Mouse (Mus musculus): Measurements from ENCODE around the gene Ldhal6b. TPM values are rescaled to one million over a fixed set of nuclear protein-coding genes. Genes with fewer than 3 reads are reported as not detected.
A peak's percentile ranks its signal among the peaks of the same experiment; 100 is the strongest.

Ldhal6b gene
- polyA plus RNA-seq, 1 experiment from 2014 or later, result not detected

- ATAC-seq, result no peak
- DNase-seq (ENCODE audit: low spot score), result no peak
- Histone ChIP-seq H3K27ac (ENCODE audit: low read depth, low read length) (no peak overlapping the region), H3K27me3 (replicated peaks; ENCODE audit: control insufficient read depth, insufficient read depth, low read length) (no peaks in the 10 kb centered on the region), H3K4me2 (ENCODE audit: low read length) (no peak overlapping the region), H3K4me3 (ENCODE audit: low read depth, low read length) (no peak overlapping the region), H3K9ac (ENCODE audit: low read length) (no peak overlapping the region), H3K9me3 (replicated peaks; ENCODE audit: control insufficient read depth, low read length) (no peaks in the 10 kb centered on the region), H3K4me1 (ENCODE audit: control insufficient read depth, insufficient read depth, low read length) (peaks cover 2% of the 10 kb centered on the region; the same call in 1 of the 2 replicates), H3K36me3 (ENCODE audit: control insufficient read depth, insufficient read depth, low read length) (no peaks in the 10 kb centered on the region)
- 47% methylated on average over 3 of the region's 3 CpGs for WGBS
Observed at GRCm38 (mm10) chr17:5388351-5388750, 30.2 kb downstream of the Ldhal6b start.

DNA sequence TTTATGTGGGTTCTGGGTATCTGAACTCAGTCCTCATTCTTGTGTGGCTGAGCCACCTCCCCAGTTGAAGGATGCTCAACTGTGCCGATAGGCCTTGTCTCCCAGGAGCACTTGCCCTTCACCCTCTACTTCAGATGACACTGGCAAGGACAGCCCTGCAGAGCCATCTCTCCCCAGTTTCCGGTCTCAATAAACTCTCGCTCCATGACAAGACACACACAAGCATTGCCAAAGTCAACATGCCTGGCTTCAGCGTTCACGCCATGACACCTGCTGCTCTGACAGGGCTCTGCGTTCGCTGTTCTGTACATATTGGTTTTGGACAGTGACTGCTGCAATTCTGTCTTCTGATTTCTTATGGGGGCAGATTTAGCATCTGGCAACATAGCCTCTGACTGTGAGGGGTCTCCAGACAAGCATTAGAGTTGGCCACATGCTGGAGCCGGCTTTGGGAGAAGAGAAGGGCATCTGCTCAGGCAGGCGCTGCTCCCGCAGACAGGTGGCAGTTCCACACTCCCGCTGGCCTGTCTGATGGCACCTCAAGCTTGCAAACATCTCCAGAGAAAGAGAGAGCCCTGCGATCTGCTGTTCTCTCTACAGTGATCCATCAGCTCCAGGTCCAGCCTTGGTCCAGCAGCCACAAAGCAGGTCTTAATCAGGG lies 31.6 kb downstream of the Ldhal6b start:
- DNase-seq (ENCODE audit: low spot score), result no peak
- H3K9ac ChIP-seq (ENCODE audit: low read length), result no peak overlapping the region
- WGBS, result 92% methylated on average over 12 of the region's 12 CpGs
- H3K36me3 ChIP-seq (ENCODE audit: control insufficient read depth, insufficient read depth, low read length), result no peaks in the 10 kb centered on the region
- H3K4me3 ChIP-seq (ENCODE audit: low read depth, low read length), result no peak overlapping the region
- ATAC-seq, result no peak
- no peaks in the 10 kb centered on the region for H3K9me3 ChIP-seq (replicated peaks; ENCODE audit: control insufficient read depth, low read length)
- H3K4me2 ChIP-seq (ENCODE audit: low read length), result no peak overlapping the region
- no peaks in the 10 kb centered on the region for H3K27me3 ChIP-seq (replicated peaks; ENCODE audit: control insufficient read depth, insufficient read depth, low read length)
- no peak overlapping the region for H3K27ac ChIP-seq (ENCODE audit: low read depth, low read length)
- H3K4me1 ChIP-seq (ENCODE audit: control insufficient read depth, insufficient read depth, low read length), result peaks cover 2% of the 10 kb centered on the region; the same call in 1 of the 2 replicates

DNA sequence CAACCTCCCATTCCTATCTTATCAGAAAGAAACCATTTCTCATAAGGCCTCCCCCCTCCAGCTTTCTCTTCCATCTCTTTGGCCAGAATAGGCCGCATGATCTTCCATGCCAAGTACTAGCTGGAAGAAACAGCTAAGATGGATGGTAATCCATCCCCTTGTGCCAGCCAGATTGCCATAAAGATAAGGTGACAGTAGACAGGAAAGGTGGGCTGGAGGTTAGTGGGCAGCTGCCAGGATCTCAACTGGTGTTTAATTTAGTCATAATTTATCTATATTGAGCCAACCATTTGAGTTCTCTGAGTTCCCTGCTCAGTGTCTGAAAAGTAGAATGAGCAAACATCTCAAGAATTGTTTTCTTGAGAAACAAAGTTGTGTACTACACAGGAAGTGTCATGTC lies 32.9 kb downstream of the Ldhal6b start:
- no peaks in the 10 kb centered on the region for H3K9me3 ChIP-seq (replicated peaks; ENCODE audit: control insufficient read depth, low read length)
- H3K27me3 ChIP-seq (replicated peaks; ENCODE audit: control insufficient read depth, insufficient read depth, low read length), result no peaks in the 10 kb centered on the region
- DNase-seq (ENCODE audit: low spot score), result no peak
- WGBS, result 100% methylated on average over 1 of the region's 1 CpGs
- 0 out of 2 replicates have a peak, but pooled peaks cover 2% of the 10 kb centered on the region for H3K4me1 ChIP-seq (ENCODE audit: control insufficient read depth, insufficient read depth, low read length)
- no peak overlapping the region for H3K4me3 ChIP-seq (ENCODE audit: low read depth, low read length)
- H3K27ac ChIP-seq (ENCODE audit: low read depth, low read length), result no peak overlapping the region
- no peak for ATAC-seq
- no peak overlapping the region for H3K9ac ChIP-seq (ENCODE audit: low read length)
- no peak overlapping the region for H3K4me2 ChIP-seq (ENCODE audit: low read length)
- no peaks in the 10 kb centered on the region for H3K36me3 ChIP-seq (ENCODE audit: control insufficient read depth, insufficient read depth, low read length)

- Histone ChIP-seq H3K4me1 (ENCODE audit: control insufficient read depth, insufficient read depth, low read length) (peaks cover 10% of the 10 kb centered on the region; the same call in 1 of the 2 replicates), H3K9me3 (replicated peaks; ENCODE audit: control insufficient read depth, low read length) (no peaks in the 10 kb centered on the region), H3K4me3 (ENCODE audit: low read depth, low read length) (no peak overlapping the region), H3K27me3 (replicated peaks; ENCODE audit: control insufficient read depth, insufficient read depth, low read length) (no peaks in the 10 kb centered on the region), H3K36me3 (ENCODE audit: control insufficient read depth, insufficient read depth, low read length) (no peaks in the 10 kb centered on the region), H3K27ac (ENCODE audit: low read depth, low read length) (no peak overlapping the region), H3K4me2 (ENCODE audit: low read length) (peak overlapping the region; percentile 9; the same call in 1 of the 2 replicates), H3K9ac (ENCODE audit: low read length) (no peak overlapping the region)
- DNase-seq (ENCODE audit: low spot score) (no peak), ATAC-seq (peak; percentile 34; the same call in 1 of the 2 replicates)
- WGBS, result 33% methylated on average over 7 of the region's 7 CpGs
Observed at GRCm38 (mm10) chr17:5377930-5378310, 40.6 kb downstream of the Ldhal6b start.

GRCm38 (mm10) chr17:5377151-5377929 lies 41.2 kb downstream of the Ldhal6b start:
- Histone ChIP-seq H3K4me2 (ENCODE audit: low read length) (peak overlapping the region; percentile 9; the same call in 1 of the 2 replicates), H3K27ac (ENCODE audit: low read depth, low read length) (no peak overlapping the region; the same call in 1 of the 2 replicates), H3K9ac (ENCODE audit: low read length) (0 out of 2 replicates have a peak overlapping the region, but pooled peaks have one; percentile 8), H3K27me3 (replicated peaks; ENCODE audit: control insufficient read depth, insufficient read depth, low read length) (no peaks in the 10 kb centered on the region), H3K36me3 (ENCODE audit: control insufficient read depth, insufficient read depth, low read length) (no peaks in the 10 kb centered on the region), H3K9me3 (replicated peaks; ENCODE audit: control insufficient read depth, low read length) (no peaks in the 10 kb centered on the region), H3K4me3 (ENCODE audit: low read depth, low read length) (no peak overlapping the region), H3K4me1 (ENCODE audit: control insufficient read depth, insufficient read depth, low read length) (peaks cover 10% of the 10 kb centered on the region; the same call in 1 of the 2 replicates)
- 30% methylated on average over 11 of the region's 11 CpGs for WGBS
- DNase-seq (ENCODE audit: low spot score) (peak; percentile 51), ATAC-seq (peak; percentile 79)

GRCm38 (mm10) chr17:5372951-5373350 lies 45.6 kb downstream of the Ldhal6b start:
- WGBS, result 72% methylated on average over 8 of the region's 8 CpGs
- Histone ChIP-seq H3K4me2 (ENCODE audit: low read length) (no peak overlapping the region), H3K36me3 (ENCODE audit: control insufficient read depth, insufficient read depth, low read length) (no peaks in the 10 kb centered on the region), H3K9me3 (replicated peaks; ENCODE audit: control insufficient read depth, low read length) (no peaks in the 10 kb centered on the region), H3K9ac (ENCODE audit: low read length) (no peak overlapping the region), H3K27ac (ENCODE audit: low read depth, low read length) (no peak overlapping the region), H3K27me3 (replicated peaks; ENCODE audit: control insufficient read depth, insufficient read depth, low read length) (no peaks in the 10 kb centered on the region), H3K4me1 (ENCODE audit: control insufficient read depth, insufficient read depth, low read length) (peaks cover 10% of the 10 kb centered on the region; the same call in 1 of the 2 replicates), H3K4me3 (ENCODE audit: low read depth, low read length) (no peak overlapping the region)
- ATAC-seq (peak; percentile 48), DNase-seq (ENCODE audit: low spot score) (peak; percentile 36)

GRCm38 (mm10) chr17:5371521-5371920 lies 47.0 kb downstream of the Ldhal6b start:
- Histone ChIP-seq H3K9ac (ENCODE audit: low read length) (no peak overlapping the region), H3K4me1 (ENCODE audit: control insufficient read depth, insufficient read depth, low read length) (no peaks in the 10 kb centered on the region), H3K4me2 (ENCODE audit: low read length) (no peak overlapping the region), H3K4me3 (ENCODE audit: low read depth, low read length) (no peak overlapping the region), H3K27me3 (replicated peaks; ENCODE audit: control insufficient read depth, insufficient read depth, low read length) (no peaks in the 10 kb centered on the region), H3K36me3 (ENCODE audit: control insufficient read depth, insufficient read depth, low read length) (no peaks in the 10 kb centered on the region), H3K9me3 (replicated peaks; ENCODE audit: control insufficient read depth, low read length) (no peaks in the 10 kb centered on the region), H3K27ac (ENCODE audit: low read depth, low read length) (no peak overlapping the region)
- ATAC-seq, result no peak
- DNase-seq (ENCODE audit: low spot score), result no peak
- 70% methylated on average over 7 of the region's 7 CpGs for WGBS

DNA sequence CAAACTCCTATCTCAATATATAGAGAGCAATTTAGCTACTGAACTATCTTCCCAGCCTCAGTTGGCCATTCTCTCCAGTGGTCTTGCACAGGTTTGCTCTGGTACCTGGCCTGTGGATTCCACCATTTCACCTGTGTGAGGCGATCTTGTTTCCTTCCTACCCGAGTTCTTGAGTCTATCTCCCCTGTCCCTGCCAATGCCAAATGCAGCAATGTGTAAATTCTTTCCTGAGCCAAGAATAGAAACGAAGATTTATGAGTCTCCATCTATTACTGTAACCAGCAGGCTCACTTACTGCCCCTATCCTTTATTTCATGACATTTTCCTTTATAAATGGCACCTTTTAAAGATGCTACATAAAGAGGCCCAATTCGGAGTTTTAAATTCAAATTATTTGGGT lies 47.5 kb downstream of the Ldhal6b start:
- Histone ChIP-seq H3K4me3 (ENCODE audit: low read depth, low read length) (no peak overlapping the region), H3K4me2 (ENCODE audit: low read length) (no peak overlapping the region), H3K27me3 (replicated peaks; ENCODE audit: control insufficient read depth, insufficient read depth, low read length) (no peaks in the 10 kb centered on the region), H3K27ac (ENCODE audit: low read depth, low read length) (no peak overlapping the region), H3K9me3 (replicated peaks; ENCODE audit: control insufficient read depth, low read length) (no peaks in the 10 kb centered on the region), H3K4me1 (ENCODE audit: control insufficient read depth, insufficient read depth, low read length) (no peaks in the 10 kb centered on the region), H3K9ac (ENCODE audit: low read length) (no peak overlapping the region), H3K36me3 (ENCODE audit: control insufficient read depth, insufficient read depth, low read length) (no peaks in the 10 kb centered on the region)
- no peak for DNase-seq (ENCODE audit: low spot score)
- 65% methylated on average over 4 of the region's 4 CpGs for WGBS
- ATAC-seq, result no peak

All from forebrain, embryonic 14.5 days (tissue).